Mouse (Mus musculus): ENCODE data around the gene Slc33a1.

GRCm38 (mm10) chr3:63986656-63987055, 22.1 kb upstream of the Slc33a1 start:
- TF ChIP-seq EP300 (optimal IDR thresholded peaks at IDR 0.05), result no peak
- no peak for TF ChIP-seq CTCF (IDR thresholded peaks at IDR 0.05; ENCODE audit: low read depth)
